Mouse (Mus musculus): ENCODE data around the gene Ttll5. TPM values are rescaled to one million over a fixed set of nuclear protein-coding genes. Genes with fewer than 3 reads are reported as not detected.

Gene Ttll5
- total RNA-seq, 4 experiments from 2014 or later: 22.2 to 36.7 (median 27.8) TPM

DNA sequence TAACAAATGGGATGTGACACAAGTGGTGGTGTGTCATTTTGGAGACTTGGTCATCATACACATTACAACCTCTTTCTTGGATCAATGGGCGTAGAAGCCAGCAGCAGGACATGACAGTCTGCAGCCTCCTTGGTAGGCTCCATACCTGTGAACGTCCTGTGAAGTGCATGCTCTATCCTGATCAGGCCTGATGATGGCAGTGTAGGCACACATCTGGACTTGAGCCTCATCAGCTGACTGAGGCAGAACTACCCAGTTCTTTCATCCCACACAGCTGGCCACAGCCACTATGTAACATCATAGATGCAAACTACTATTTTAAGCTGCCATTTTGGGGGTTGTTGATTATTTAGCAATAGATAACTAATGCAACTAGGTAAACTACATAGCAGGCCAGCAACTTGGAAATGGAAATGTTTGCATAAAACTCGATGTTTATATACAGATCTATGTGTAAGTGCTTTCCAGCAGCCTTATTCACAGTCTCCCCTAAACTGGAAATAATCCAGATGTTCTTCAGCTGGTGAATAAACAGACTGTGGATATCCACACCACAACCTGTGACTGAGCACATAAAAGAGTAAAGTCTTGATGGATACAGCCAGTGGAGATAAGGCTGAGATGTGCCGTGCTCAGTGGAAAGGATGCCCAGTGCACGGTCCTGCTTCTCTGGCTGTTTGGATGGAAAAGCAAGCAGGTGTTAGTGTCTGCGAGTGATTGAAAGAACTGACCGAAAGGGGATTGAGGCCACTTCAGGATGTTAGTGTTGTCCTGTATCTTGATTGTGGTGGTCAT lies 23.9 kb downstream of the Ttll5 start:
- no peak for DNase-seq

DNA sequence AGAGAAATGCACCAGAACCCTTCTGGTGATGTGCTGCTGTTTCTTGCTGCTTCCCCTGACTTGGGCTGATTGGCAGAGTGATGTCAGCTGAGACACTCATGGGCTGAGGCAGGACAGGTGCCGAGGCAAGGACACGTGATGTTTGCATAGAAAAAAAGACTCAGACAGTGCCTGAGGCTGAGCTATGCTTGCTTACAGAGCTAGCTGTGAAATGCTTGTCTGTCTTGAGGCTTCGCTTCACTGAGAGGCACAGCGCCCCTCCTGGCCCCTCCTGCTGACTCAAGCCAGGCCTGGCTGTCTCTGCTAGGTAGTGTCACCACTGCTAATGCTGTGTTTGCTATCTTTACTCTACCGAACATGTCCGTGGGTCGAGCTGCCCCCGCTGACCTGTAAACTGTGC lies 26.2 kb downstream of the Ttll5 start:
- DNase-seq: no peak

DNA sequence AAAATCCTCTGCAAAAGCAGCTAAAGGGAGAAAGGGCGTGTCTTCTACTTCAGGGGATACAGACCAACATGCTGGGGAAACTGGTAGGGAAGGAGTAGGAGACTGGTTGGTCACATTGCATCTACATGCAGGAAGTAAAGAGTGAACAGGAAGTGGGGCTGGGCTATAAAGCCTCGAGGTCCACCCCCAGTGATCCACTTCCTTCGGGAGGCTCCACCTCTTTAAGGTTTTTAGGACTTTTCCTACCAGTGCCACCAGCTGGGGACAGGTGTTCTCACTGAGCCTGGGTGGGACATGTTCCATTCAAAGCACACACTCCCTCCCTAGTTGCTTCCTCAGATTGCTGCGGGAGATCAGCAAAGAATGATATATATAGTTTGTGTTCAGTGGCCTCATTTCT lies 29.4 kb downstream of the Ttll5 start:
- no peak for DNase-seq

DNA sequence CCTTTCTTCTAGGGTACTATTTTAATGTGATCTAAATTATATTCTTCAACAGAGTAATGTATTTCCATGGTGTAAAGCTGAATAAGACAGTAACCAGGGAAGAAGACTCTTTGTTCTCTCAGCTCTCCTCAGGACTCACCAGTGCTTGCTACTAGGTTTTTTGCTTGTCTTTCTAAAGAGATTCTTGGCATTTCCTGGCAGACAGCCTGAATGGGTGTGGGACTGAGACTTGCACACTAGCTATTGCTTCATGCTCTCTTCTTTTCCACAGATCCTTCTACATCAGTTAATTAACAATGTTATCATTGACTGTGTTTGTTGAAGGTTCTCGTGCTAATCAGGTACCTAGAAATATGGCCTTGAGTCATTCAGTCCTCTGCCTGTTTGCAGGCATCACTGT lies 29.8 kb downstream of the Ttll5 start:
- no peak for DNase-seq

DNA sequence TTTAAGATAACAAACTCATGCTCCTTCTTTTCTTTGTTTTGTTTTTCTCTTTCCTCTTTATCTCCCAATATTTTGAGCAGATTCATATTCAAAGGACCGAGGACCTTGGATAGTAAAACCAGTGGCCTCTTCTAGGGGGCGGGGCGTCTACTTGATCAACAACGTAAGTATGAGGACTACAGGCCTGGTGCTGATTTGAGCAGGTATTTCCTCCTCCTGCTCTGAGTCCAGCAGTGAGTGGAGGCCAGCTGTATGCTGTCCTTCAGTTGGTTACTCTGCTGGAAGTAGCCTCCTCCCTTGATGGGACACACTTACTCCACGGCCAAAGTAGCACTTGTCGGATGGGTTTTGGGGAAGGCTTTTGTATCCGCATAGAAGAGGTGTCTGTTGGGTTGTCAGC lies 32.8 kb downstream of the Ttll5 start:
- DNase-seq: no peak

DNA sequence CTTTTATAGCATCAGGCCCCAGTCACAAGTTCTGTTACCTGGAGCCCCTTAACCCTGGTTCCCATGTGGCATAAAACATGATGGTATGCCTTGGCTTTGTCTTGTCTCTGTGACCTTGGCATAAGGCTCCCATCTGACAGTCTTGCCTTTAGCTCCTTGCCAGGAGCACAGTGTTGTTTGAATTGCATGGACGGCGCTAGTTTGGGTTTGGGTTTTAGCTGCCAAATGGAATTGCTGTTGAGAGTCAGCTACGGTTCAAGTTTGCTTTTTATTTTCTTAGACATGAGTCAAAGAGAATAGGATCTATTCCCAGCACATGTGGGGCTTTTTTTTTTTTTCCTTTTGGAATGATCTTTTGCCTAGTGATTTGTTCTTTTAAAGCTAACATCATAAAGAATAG lies 34.7 kb downstream of the Ttll5 start:
- no peak for DNase-seq

DNA sequence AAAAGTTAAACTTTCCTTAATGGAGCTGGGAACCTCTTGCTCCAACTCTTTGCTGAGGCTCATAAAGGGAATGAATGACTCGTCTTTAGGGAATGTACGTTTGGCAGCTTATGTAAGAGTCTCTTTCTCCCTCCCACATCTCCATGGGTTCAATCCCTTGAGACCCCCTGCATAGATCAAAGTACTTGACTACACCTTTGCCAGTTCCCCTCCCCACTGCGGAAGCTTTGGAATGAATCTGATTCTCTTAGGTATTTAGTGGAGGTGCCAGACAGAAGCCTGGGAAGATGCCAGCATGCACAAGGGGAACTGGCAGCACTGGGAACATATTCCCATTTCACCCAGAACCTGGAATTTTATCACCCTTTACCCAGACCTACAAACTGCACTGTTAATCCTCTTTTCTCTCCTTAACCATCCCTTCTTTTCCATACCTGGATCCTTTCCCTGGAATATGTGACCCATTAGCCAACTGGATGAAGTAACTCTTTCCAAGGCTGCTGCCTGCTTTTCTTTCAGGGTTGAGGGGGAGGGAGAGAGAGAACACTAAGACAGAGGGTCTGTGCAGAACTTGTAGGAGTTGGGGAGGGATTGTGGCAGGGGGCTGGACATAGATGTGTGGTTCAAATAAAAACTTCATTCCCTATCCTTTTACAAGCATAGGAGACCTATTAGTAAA lies 35.2 kb downstream of the Ttll5 start:
- DNase-seq: no peak

DNA sequence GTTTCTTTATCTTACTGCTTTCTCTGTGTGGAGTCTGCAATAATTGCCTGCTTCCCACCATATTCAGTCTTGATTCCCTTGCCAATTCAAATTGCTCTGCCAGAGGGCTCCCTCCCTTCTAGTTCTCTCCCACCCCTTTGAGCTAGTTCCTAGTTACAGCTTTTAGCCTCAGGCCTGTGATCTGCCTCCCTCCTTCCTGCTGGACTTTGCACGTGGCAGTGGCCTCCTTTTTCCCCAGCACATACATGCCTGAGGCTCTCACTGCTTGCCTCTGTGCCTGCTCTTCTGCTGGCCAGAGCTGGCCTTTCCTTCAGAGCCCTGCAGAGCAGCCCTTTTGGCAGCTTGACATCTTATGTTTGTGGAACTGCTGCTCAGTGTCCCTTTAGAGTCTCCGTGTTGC lies 38.1 kb downstream of the Ttll5 start:
- DNase-seq: no peak

DNA sequence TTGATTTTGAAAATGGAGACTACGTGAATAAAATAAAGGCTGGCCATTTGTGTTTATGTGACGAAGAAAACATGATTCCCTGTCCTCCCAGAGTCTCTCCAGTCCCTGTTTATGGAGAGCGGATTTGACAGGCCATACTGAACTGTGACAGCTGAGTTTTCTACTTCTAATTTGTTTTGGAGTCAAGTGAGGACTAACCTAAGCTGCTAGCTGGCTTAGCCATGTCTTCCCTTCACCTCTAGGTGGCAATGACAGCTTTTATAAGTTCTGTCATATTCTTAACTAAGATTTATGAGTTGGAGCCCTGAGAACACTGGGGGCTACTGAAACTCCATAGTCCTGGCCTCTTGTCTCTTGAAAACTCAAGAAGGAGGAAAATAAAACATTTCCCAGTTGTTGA lies 41.1 kb downstream of the Ttll5 start:
- DNase-seq: no peak

DNA sequence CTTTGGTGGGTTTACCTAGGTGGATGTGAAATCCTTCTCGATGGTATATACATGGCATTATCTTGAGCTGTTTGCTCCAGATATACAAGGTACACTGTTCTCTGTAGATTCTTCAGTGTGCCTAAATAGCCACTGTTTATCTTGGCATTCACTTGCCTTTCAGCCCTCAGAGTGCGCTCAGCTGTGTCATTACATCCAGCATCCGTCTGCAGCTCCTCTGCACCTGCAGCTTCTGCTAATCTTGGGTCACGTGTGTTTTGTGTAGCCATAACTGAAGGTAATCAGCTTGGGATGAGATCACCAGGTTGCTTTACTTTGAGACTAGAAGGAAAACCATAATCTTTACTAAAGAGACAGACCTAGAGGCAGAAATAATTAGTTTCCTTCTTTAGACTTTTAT lies 42.2 kb downstream of the Ttll5 start:
- DNase-seq: no peak

DNA sequence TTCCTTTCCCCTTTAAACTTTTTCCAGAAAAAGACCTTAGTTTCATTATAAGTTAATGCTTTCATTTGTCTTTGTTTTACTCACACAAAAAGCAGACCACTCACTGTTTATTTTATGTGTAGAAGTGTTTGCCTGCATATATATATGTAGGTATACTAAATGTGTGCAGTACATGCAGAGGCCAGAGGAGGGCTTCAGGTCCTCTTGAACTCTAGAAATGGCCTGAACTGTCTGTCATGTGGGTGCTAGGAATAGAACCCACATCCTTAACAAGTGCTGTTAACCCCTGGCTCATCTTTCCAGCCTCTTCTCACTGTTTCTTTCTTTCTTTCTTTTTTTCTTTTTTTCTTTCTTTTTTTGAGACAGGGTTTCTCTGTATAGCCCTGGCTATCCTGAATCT lies 42.7 kb downstream of the Ttll5 start:
- DNase-seq: no peak

DNA sequence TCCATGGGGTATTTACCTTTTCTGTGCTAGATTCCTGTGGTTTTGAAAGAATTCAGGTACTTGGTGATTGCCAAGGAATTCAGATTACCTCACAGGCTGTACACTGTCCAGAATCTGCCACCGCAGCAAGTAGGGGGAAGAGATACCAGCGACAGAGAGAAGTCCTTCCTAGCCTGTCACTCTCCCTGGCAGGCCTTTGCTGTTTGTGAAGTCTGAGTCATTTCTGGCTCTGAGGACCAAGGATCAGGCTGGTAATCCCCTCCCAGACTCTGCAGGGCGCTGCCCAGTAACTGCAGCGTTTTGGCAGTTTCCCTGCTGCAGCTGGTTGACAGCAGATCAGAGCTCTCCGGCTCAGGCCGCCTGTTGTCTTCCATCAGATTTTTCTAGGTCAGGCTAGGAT lies 45.0 kb downstream of the Ttll5 start:
- peak; percentile 34 for DNase-seq

DNA sequence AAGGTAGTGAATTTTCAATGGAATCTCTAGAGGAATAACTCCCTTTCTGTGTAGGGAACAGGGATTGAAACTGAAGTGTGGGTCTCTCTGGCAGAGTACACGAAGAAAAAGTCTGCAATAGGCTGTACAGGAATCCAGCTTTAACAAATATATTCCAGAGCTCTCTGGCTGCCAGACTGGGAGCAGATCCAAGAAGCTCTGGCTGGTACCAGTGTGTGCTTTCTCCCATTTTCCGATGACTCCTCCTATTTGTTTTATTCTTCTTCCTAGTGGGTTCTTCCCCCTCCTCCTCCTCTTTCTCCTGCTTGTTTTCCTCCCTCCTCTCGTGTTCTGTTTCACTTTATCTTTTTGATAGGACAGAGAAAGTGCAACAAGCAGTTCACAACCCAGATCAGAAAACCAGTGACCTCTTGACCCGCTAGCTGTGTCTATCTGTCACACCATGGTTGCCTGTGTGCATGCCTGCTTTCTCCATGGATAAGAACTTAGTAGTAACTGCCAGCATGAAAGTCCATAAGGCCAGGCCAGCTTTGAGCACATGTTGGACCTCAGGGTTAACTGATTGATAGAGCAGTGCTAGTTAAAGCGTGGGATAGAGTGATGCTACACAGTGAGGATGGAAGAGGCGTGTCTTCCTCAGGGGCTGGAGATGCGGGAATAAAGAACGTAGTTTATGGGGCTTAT lies 55.3 kb downstream of the Ttll5 start:
- DNase-seq: no peak

DNA sequence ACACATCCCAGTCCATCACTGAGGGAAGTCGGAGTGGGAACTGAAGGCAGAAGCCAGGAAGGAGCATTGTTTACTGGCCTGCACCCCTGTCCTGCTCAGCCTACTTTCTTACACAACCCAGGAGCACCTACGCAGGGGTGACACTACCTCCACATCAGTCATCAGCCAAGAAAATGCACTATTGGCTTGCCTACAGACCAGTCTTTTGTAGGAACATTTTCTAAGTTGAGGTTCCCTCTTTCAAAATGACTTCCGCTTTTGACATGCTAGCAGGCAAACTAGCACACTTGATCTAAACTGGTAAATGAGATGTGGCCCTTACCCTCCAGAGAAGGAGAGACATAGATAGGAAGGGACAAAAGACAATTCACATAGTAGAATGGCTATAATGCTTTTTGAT lies 60.6 kb downstream of the Ttll5 start:
- no peak for DNase-seq

DNA sequence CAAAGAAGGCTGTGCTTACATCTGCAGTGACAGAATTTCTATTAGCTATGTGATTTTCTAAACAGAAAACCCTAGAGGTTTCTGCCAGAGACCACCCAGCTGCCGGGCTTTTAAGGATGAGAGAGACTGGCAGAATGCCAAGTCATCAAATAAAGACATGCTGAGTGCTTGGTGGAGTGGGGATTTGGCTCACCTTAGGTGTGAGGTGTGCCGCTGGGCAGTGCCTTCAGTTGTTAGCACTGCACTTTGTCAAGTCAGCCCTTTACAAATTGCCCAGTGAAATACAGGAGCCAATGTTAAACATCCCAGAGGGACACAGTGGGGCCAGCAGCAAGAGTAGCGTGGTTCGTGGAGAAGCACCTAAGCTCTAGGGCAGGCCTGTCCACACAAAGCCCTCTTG lies 65.6 kb downstream of the Ttll5 start:
- no peak for DNase-seq

DNA sequence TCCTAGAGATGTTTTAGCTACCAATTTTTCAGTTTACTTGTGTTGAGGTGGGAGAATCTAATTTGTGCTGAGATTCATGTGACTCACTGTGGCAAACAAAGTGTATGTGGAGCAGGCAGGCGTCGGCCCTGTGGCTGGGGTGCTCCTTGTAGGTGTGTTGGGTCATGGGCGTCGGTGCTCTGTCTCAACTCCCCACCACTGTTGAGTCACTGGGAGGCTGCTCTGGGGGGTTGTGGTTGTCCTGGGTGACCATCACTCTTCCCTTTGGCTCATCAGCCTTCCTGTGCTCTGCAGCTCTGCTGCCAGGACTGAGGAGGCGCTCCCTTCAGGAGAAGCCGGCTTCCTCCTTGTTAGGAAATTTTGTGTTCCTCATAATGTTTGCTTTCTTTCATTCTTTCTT lies 79.5 kb downstream of the Ttll5 start:
- DNase-seq: no peak

DNA sequence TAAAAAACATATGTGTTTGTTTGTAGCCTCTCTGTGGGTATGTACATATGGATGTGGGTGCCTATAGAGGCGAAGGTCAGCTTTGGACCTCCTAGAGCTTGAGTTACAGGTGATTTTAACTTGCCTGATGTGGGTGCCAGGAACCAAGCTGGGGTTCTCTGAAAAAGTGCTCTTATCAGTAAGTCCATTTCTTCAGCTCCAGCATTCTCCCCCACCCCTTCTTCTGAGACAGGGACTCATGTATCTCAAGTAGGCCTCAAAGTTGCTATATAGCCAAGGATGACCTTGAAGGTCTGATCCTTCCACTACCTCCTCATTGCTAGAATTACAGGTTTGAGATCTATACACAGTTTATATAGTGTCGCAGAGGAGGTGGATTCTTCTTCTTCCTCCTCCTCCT lies 81.2 kb downstream of the Ttll5 start:
- no peak for DNase-seq

DNA sequence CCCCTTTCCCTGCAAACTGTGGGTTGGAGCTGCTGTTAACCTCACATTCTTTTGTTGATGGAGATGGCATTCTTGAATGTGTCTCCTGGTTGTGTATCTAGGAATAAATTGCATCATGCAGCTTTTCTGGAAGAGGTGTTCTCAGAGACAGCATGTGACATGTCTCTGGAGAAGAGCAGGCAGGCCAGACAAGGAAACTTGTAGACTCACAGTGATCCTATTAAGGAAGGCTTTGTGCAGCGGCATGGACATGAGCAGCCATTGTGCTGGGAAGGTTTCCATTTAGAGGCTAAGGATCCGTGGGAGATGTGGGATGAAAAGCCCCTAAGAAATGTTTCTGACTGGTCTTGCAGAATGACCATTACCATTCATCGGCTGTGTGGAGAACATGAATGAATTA lies 83.4 kb downstream of the Ttll5 start:
- DNase-seq: no peak

DNA sequence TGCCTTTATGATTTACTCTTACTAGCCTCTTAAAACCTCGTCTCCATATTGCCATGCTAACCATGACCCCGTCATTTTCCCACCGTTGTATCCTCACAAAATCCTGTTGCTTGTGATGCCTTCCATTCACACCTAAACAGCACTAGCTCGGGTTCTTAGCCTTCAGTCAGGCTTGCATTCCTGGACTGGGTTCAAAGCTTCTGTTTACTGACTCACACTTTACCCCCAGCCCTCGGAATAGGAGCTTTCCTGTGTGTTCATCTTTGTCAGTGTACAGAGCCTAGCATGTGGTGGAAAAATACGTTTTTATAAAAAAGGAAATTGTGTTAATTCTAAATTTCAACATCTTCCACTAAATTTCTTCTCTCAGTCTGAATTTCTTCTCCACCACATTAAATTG lies 86.4 kb downstream of the Ttll5 start:
- no peak for DNase-seq

DNA sequence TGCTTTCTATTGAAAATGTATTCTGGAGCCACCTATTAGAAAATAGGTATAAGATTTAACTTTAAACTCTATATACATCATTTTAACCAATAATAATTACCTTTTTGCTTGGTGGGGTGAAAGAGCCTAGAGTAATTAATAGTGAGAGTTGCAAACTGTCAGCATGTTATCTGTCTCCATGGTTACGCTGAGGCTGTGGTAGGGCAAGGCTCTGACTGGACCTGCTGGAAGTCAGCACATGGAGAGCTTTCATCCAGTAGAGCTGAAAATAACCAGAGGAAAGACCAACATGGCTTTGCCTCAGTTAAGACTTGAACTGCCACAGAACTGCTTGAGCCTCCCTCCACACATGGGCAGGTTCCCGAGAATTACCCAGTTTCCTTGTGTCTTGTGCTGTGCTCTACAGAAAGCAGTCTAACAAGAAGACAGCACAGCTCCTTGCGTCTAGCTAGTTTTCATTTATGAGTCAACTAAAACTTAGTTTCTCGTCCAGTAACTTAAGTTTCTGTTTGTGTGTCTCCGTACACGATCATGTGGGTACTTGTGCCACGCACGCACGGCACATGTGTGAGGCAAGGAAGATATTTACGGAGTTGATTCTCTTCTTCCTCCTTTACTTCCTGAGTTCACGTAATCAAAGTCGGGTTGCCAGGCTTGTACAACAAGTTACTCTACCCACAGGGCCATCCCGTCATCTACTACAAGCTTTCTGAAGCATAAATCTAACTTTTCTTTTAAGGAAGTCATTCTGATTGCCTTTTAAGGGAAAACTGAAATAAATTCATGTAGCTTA lies 88.4 kb downstream of the Ttll5 start:
- no peak for DNase-seq

DNA sequence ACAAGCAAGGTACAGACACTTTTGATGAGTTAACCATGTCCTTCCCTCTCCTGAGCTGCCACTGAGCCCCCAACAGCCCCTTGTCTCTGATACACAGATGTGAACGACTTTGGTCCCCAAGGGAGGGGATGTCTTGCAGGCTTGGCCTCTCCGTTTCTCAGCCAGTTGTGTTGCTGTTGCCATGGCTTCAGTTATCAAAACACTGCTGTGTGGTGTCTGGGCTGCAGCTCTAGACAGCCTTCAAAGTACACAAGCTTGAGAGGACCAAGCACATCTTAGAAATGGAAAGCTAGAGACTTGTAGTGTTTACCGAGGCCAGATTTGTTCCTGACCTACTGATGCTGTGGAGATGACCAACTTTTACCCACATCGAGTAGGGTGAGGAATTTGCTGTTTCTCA lies 102.4 kb downstream of the Ttll5 start:
- no peak for DNase-seq

DNA sequence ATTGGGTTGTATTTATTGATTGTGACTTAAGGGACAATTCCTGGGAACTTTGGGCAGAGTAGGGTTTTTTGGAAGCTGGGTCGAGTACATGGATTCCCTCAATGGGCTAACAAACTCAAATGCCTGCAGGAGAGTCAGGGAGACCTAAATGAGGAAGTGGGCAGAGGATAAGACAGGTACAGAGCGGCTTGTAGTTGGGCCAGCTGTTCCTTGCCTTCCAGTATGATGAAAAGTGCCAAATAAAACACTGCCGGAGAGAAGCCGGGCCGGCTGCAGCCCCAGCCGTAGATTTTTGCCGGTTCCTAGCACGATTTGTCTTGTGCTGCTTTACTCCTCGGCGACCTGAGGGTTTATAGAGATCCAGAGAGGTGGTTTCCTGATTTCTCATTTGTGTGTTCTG lies 104.1 kb downstream of the Ttll5 start:
- DNase-seq: no peak

DNA sequence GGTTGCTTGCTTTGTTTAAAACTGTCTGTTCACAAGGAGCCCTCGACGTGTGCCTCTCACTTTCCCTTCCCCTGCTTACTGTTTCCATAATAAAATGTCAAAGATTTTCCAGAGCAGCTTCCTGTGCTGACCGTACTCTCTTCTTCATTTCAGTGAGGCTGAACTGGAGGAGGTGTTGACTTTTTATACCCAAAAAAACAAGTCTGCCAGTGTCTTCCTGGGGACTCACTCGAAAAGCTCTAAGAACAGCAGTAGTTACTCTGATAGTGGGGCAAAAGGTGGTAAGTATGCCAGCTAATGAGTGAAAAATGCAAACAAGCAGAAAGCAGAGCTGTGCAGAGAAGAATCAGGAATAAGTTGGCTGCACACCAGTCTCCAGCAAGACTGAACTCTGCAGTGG lies 105.3 kb downstream of the Ttll5 start:
- DNase-seq: no peak

Measured in adrenal gland, adult 8-10 months (tissue).